Mouse (Mus musculus) brain, embryonic 14.5 days (tissue): ENCODE results near the gene Kalrn.

Experiments
- CTCF ChIP-seq: fragments of 200-500 bp; IDR thresholded peaks from 2 replicates; pipeline ENCODE4 v1.5.1; 2012; ENCODE audit warnings: inconsistent platforms, mild to moderate bottlenecking, moderate library complexity, borderline replicate concordance; ENCODE audit not compliant: insufficient read depth, insufficient read length; ENCODE audit errors: extremely low read depth
- POLR2A ChIP-seq: fragments of 200-500 bp; IDR thresholded peaks from 2 replicates; pipeline ENCODE4 v1.6.1; 2012; ENCODE audit warnings: mild to moderate bottlenecking, inconsistent platforms, borderline replicate concordance; ENCODE audit not compliant: poor library complexity, insufficient read depth, insufficient read length, severe bottlenecking; ENCODE audit errors: extremely low read depth

DNA sequence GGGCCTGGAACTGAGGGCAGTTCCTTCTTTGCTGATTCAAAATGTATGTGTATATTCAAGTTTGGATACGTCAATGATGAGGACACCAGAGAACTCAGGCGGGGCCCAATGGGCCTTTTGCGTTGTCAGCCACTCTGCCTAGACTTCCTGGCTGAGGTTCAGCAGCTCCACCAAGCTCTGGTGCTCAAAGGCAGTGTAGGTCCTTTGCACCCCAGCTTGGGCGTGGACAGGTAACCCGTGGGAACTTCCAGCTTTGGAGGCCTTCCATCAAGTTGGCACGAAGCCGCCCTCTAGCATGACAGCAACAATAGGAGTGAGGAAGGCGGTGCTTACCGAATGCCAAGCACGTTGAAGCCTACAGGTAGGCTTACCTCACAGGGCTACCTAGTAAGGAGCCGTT, 639.9 kb downstream of the Kalrn start:
- TF ChIP-seq CTCF: no peak
- TF ChIP-seq POLR2A: no peak
